Mouse (Mus musculus): ENCODE results near the gene Mettl7a3. TPM values are rescaled to one million over a fixed set of nuclear protein-coding genes. Genes with fewer than 3 reads are reported as not detected.
"Not testable (repeated sequence)": the region's sequence is repeated elsewhere in the genome, so short reads cannot be mapped to it uniquely, and the experiment has no call there.

Mettl7a3 gene
- polyA plus RNA-seq, 1 experiment from 2014 or later: not detected

GRCm38 (mm10) chr15:100306201-100306600, 28.5 kb upstream of the Mettl7a3 start:
- Histone ChIP-seq H3K4me2 (ENCODE audit: low read depth, low read length) (no peak overlapping the region), H3K27me3 (ENCODE audit: control insufficient read depth, insufficient read depth, low read depth, low read length) (no peaks in the 10 kb centered on the region), H3K9ac (ENCODE audit: low read length) (no peak overlapping the region), H3K9me3 (ENCODE audit: control insufficient read depth, low read length) (no peaks in the 10 kb centered on the region), H3K4me1 (replicated peaks; ENCODE audit: control insufficient read depth, insufficient read depth, low read length) (no peaks in the 10 kb centered on the region; the same call in 1 of the 2 replicates), H3K36me3 (ENCODE audit: control insufficient read depth, insufficient read depth, low read length) (no peaks in the 10 kb centered on the region), H3K4me3 (ENCODE audit: low read length) (no peak overlapping the region), H3K27ac (ENCODE audit: low read length) (no peak overlapping the region)
- ATAC-seq (ENCODE audit: low read depth): no peak
- 79% methylated on average over 2 of the region's 2 CpGs for WGBS

GRCm38 (mm10) chr15:100307438-100308096, 27.2 kb upstream of the Mettl7a3 start:
- 30% methylated on average over 11 of the region's 11 CpGs for WGBS
- H3K4me1 ChIP-seq (replicated peaks; ENCODE audit: control insufficient read depth, insufficient read depth, low read length); H3K4me2 ChIP-seq (ENCODE audit: low read depth, low read length); H3K9ac ChIP-seq (ENCODE audit: low read length); H3K27ac ChIP-seq (ENCODE audit: low read length); H3K36me3 ChIP-seq (ENCODE audit: control insufficient read depth, insufficient read depth, low read length); H3K4me3 ChIP-seq (ENCODE audit: low read length); H3K27me3 ChIP-seq (ENCODE audit: control insufficient read depth, insufficient read depth, low read depth, low read length); H3K9me3 ChIP-seq (ENCODE audit: control insufficient read depth, low read length): not testable (repeated sequence)
- peak; percentile 29; the same call in 1 of the 2 replicates for ATAC-seq (ENCODE audit: low read depth)

GRCm38 (mm10) chr15:100312346-100312745, 22.4 kb upstream of the Mettl7a3 start:
- H3K4me3 ChIP-seq (ENCODE audit: low read length): no peak overlapping the region
- no peak overlapping the region for H3K4me2 ChIP-seq (ENCODE audit: low read depth, low read length)
- peaks cover 2% of the 10 kb centered on the region for H3K4me1 ChIP-seq (replicated peaks; ENCODE audit: control insufficient read depth, insufficient read depth, low read length)
- 56% methylated on average over 2 of the region's 2 CpGs for WGBS
- H3K9me3 ChIP-seq (ENCODE audit: control insufficient read depth, low read length): no peaks in the 10 kb centered on the region
- H3K27ac ChIP-seq (ENCODE audit: low read length): peak overlapping the region; percentile 2; the same call in 1 of the 2 replicates
- no peak overlapping the region for H3K9ac ChIP-seq (ENCODE audit: low read length)
- H3K36me3 ChIP-seq (ENCODE audit: control insufficient read depth, insufficient read depth, low read length): no peaks in the 10 kb centered on the region
- no peaks in the 10 kb centered on the region for H3K27me3 ChIP-seq (ENCODE audit: control insufficient read depth, insufficient read depth, low read depth, low read length)
- 0 out of 2 replicates have a peak, but pooled peaks have one; percentile 35 for ATAC-seq (ENCODE audit: low read depth)

- Histone ChIP-seq H3K9me3 (ENCODE audit: control insufficient read depth, low read length) (no peaks in the 10 kb centered on the region), H3K4me2 (ENCODE audit: low read depth, low read length) (no peak overlapping the region), H3K9ac (ENCODE audit: low read length) (no peak overlapping the region), H3K4me3 (ENCODE audit: low read length) (no peak overlapping the region), H3K27me3 (ENCODE audit: control insufficient read depth, insufficient read depth, low read depth, low read length) (no peaks in the 10 kb centered on the region), H3K27ac (ENCODE audit: low read length) (no peak overlapping the region), H3K36me3 (ENCODE audit: control insufficient read depth, insufficient read depth, low read length) (no peaks in the 10 kb centered on the region), H3K4me1 (replicated peaks; ENCODE audit: control insufficient read depth, insufficient read depth, low read length) (peaks cover 13% of the 10 kb centered on the region)
- WGBS: 90% methylated on average over 5 of the region's 5 CpGs
- no peak for ATAC-seq (ENCODE audit: low read depth)
Observed at GRCm38 (mm10) chr15:100314448-100315145, 20.1 kb upstream of the Mettl7a3 start.

- H3K9ac ChIP-seq (ENCODE audit: low read length); H3K27me3 ChIP-seq (ENCODE audit: control insufficient read depth, insufficient read depth, low read depth, low read length); H3K36me3 ChIP-seq (ENCODE audit: control insufficient read depth, insufficient read depth, low read length); H3K4me3 ChIP-seq (ENCODE audit: low read length); H3K9me3 ChIP-seq (ENCODE audit: control insufficient read depth, low read length); H3K4me2 ChIP-seq (ENCODE audit: low read depth, low read length): not testable (repeated sequence)
- ATAC-seq (ENCODE audit: low read depth): peak; percentile 92
- WGBS: 13% methylated on average over 4 of the region's 4 CpGs
- H3K4me1 ChIP-seq (replicated peaks; ENCODE audit: control insufficient read depth, insufficient read depth, low read length): peaks cover 21% of the 10 kb centered on the region
- H3K27ac ChIP-seq (ENCODE audit: low read length): peak overlapping the region; percentile 88
Observed at GRCm38 (mm10) chr15:100318014-100318671, 16.6 kb upstream of the Mettl7a3 start.

- peaks cover 21% of the 10 kb centered on the region for H3K4me1 ChIP-seq (replicated peaks; ENCODE audit: control insufficient read depth, insufficient read depth, low read length)
- WGBS: 91% methylated on average over 1 of the region's 1 CpGs
Observed at GRCm38 (mm10) chr15:100319884-100320283, 14.8 kb upstream of the Mettl7a3 start.

DNA sequence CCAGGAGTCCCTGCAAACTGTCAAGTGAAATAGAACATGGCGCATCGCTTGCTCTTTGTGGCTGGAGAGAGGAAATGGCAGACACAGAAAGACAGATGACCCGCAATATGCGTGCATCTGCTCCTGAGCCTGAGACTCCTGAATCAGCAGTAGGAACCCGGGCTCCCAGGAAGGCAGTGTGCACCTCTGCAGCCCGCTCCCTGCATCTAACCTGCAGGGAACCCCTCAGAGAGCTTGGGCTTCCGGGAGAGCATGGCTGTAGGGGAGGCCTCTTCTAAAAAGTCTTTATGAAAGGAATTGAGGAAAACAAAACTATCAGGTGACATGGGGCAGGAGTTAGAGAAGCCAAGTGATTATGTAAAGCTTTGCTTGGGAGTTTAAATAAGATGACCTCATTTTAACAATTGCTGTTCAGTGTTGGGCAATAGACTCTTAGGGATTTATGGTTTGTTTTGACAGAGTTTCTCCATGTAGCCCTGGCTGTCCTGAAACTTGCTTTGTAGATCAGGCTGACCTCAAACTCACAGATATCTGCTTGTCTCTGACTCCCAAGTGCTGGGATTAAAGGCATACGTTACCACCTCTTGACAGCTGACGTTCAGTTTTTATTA, 14.3 kb upstream of the Mettl7a3 start:
- Histone ChIP-seq H3K27ac (ENCODE audit: low read length) (peak overlapping the region; percentile 62), H3K9me3 (ENCODE audit: control insufficient read depth, low read length) (no peaks in the 10 kb centered on the region), H3K4me3 (ENCODE audit: low read length) (no peak overlapping the region), H3K9ac (ENCODE audit: low read length) (no peak overlapping the region), H3K4me1 (replicated peaks; ENCODE audit: control insufficient read depth, insufficient read depth, low read length) (peaks cover 21% of the 10 kb centered on the region), H3K27me3 (ENCODE audit: control insufficient read depth, insufficient read depth, low read depth, low read length) (no peaks in the 10 kb centered on the region), H3K36me3 (ENCODE audit: control insufficient read depth, insufficient read depth, low read length) (no peaks in the 10 kb centered on the region), H3K4me2 (ENCODE audit: low read depth, low read length) (no peak overlapping the region)
- no peak; the same call in 1 of the 2 replicates for ATAC-seq (ENCODE audit: low read depth)
- 47% methylated on average over 9 of the region's 9 CpGs for WGBS

More at GRCm38 (mm10) chr15:100319884-100320283, 14.8 kb upstream of the Mettl7a3 start:
- Histone ChIP-seq H3K4me2 (ENCODE audit: low read depth, low read length) (no peak overlapping the region), H3K9me3 (ENCODE audit: control insufficient read depth, low read length) (no peaks in the 10 kb centered on the region), H3K27ac (ENCODE audit: low read length) (peak overlapping the region; percentile 62), H3K9ac (ENCODE audit: low read length) (no peak overlapping the region), H3K27me3 (ENCODE audit: control insufficient read depth, insufficient read depth, low read depth, low read length) (no peaks in the 10 kb centered on the region), H3K4me3 (ENCODE audit: low read length) (no peak overlapping the region), H3K36me3 (ENCODE audit: control insufficient read depth, insufficient read depth, low read length) (no peaks in the 10 kb centered on the region)
- ATAC-seq (ENCODE audit: low read depth): no peak

DNA sequence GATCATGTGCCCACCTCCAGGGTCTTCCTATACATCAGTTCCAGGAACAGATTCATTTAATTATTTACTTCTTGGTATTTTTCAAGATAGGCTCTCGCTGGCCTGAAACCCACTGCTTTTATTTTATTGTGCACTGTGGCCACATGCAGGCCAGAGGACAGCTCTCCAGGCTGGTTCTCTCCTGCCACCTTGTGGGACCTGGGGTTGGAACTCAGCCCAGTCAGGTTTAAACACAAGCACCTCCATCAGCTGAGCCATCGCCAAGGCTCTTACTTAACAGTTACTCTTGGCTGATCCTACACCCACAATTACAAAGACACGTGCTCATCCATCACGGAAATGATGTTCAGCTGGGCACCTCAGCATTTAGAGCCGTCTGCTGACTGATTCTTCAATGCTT, 13.6 kb upstream of the Mettl7a3 start:
- ATAC-seq (ENCODE audit: low read depth): no peak
- WGBS: 34% methylated on average over 5 of the region's 5 CpGs
- Histone ChIP-seq H3K9me3 (ENCODE audit: control insufficient read depth, low read length) (no peaks in the 10 kb centered on the region), H3K9ac (ENCODE audit: low read length) (no peak overlapping the region), H3K27me3 (ENCODE audit: control insufficient read depth, insufficient read depth, low read depth, low read length) (no peaks in the 10 kb centered on the region), H3K27ac (ENCODE audit: low read length) (peak overlapping the region; percentile 34), H3K4me3 (ENCODE audit: low read length) (no peak overlapping the region), H3K4me2 (ENCODE audit: low read depth, low read length) (no peak overlapping the region), H3K4me1 (replicated peaks; ENCODE audit: control insufficient read depth, insufficient read depth, low read length) (peaks cover 21% of the 10 kb centered on the region), H3K36me3 (ENCODE audit: control insufficient read depth, insufficient read depth, low read length) (no peaks in the 10 kb centered on the region)
